ENCODE assay signal across 8 mouse cellular contexts in genomic region chr11:84066927-84067645, GRCm38 (mm10). TPM values are rescaled to one million over a fixed set of nuclear protein-coding genes. Genes with fewer than 3 reads are reported as not detected.
DNase-seq lines count a peak whose midpoint lies in the region; ATAC-seq lines count a peak whose summit lies in the region.

No protein-coding gene starts in this region.

- peak overlapping the region; percentile 19; the same call in 1 of the 2 replicates for H3K9ac ChIP-seq in forebrain, embryonic 16.5 days (replicated peaks; ENCODE audit: low read depth, low read length)
- H3K9ac ChIP-seq in intestine, embryonic 14.5 days (ENCODE audit: low read length), result no peak overlapping the region

- H3K36me3 ChIP-seq in forebrain, embryonic 16.5 days (ENCODE audit: control insufficient read depth, insufficient read depth), result no peaks in the 10 kb centered on the region
- no peaks in the 10 kb centered on the region for H3K36me3 ChIP-seq in intestine, embryonic 14.5 days (ENCODE audit: control insufficient read depth, insufficient read depth, low read length)
- H3K36me3 ChIP-seq in limb, embryonic 10.5 days, result no peaks in the 10 kb centered on the region

- peak overlapping the region; percentile 72 for H3K4me2 ChIP-seq in forebrain, embryonic 16.5 days (ENCODE audit: low read length)
- peak overlapping the region; percentile 86 for H3K4me2 ChIP-seq in intestine, embryonic 14.5 days (ENCODE audit: low read length)

- H3K4me3 ChIP-seq in forebrain, embryonic 16.5 days (replicated peaks; ENCODE audit: low read length), result peak overlapping the region; percentile 70
- H3K4me3 ChIP-seq in intestine, embryonic 14.5 days (ENCODE audit: low read depth, low read length), result peak overlapping the region; percentile 60
- peak overlapping the region; percentile 66 for H3K4me3 ChIP-seq in limb, embryonic 10.5 days

- H3K9me3 ChIP-seq in forebrain, embryonic 16.5 days (ENCODE audit: control insufficient read depth, low read length), result no peaks in the 10 kb centered on the region
- no peaks in the 10 kb centered on the region for H3K9me3 ChIP-seq in intestine, embryonic 14.5 days (ENCODE audit: control insufficient read depth, low read length)
- no peaks in the 10 kb centered on the region for H3K9me3 ChIP-seq in limb, embryonic 10.5 days (replicated peaks)

- WGBS in forebrain, embryonic 16.5 days, result 5% methylated on average over 18 of the region's 18 CpGs
- 7% methylated on average over 18 of the region's 18 CpGs for WGBS in intestine, embryonic 14.5 days
- 8% methylated on average over 18 of the region's 18 CpGs for WGBS in limb, embryonic 10.5 days

- 0 out of 2 replicates have a peak, but pooled peaks cover 8% of the 10 kb centered on the region for H3K27me3 ChIP-seq in forebrain, embryonic 16.5 days (replicated peaks; ENCODE audit: control insufficient read depth, insufficient read depth, low read length)
- H3K27me3 ChIP-seq in intestine, embryonic 14.5 days (replicated peaks; ENCODE audit: control insufficient read depth, insufficient read depth, low read length), result peaks cover 29% of the 10 kb centered on the region
- peaks cover 58% of the 10 kb centered on the region for H3K27me3 ChIP-seq in limb, embryonic 10.5 days (ENCODE audit: low read depth, poor library complexity, severe bottlenecking)

- peak; percentile 46 for DNase-seq in urinary bladder, postnatal 25 days (ENCODE audit: low spot score)
- no peak for DNase-seq in urinary bladder, adult 2 months (ENCODE audit: low spot score)
- DNase-seq in cerebellum, adult 11 months, result peak; percentile 75
- peak; percentile 60 for DNase-seq in intestine, embryonic 14.5 days (ENCODE audit: low spot score)
- DNase-seq in limb, embryonic 10.5 days (ENCODE audit: low spot score), result peak; percentile 52
- DNase-seq in neural tube, embryonic 10.5 days (ENCODE audit: extremely low spot score, low spot score), result peak; percentile 40
- no peak for DNase-seq in yolk sac, embryonic 10.5 days (ENCODE audit: low spot score)

- no peak for ATAC-seq in forebrain, embryonic 16.5 days
- ATAC-seq in intestine, embryonic 14.5 days (replicated peaks; ENCODE audit: low FRiP score, low TSS enrichment, low read depth), result 0 out of 2 replicates have a peak, but pooled peaks have one; percentile 38

- H3K27ac ChIP-seq in forebrain, embryonic 16.5 days (ENCODE audit: low read length), result no peak overlapping the region
- no peak overlapping the region for H3K27ac ChIP-seq in intestine, embryonic 14.5 days (ENCODE audit: low read depth)
- H3K27ac ChIP-seq in limb, embryonic 10.5 days, result no peak overlapping the region

- peaks cover 20% of the 10 kb centered on the region for H3K4me1 ChIP-seq in forebrain, embryonic 16.5 days (replicated peaks; ENCODE audit: control insufficient read depth, insufficient read depth, low read length)
- H3K4me1 ChIP-seq in intestine, embryonic 14.5 days (replicated peaks; ENCODE audit: control insufficient read depth, insufficient read depth, low read length), result peaks cover 8% of the 10 kb centered on the region
- peaks cover 27% of the 10 kb centered on the region for H3K4me1 ChIP-seq in limb, embryonic 10.5 days

RNA-seq across cellular contexts. Expression of gene Dusp14, which starts 2.0 kb away (rescaled TPM):
- 9.1 and 11.7 TPM in 2 replicates for polyA plus RNA-seq in urinary bladder, adult 2 months (2012; rRNA removed)
- polyA plus RNA-seq in forebrain, embryonic 16.5 days (2015; fragmentation: Nextera tagmentation; extraction: Ambion mirVana), result 28.0 and 30.0 TPM in 2 replicates
- 16.0 and 20.6 TPM in 2 replicates for polyA plus RNA-seq in intestine, embryonic 14.5 days (2014; fragmentation: Nextera tagmentation; extraction: Ambion mirVana)
- 5.6 and 7.3 TPM in 2 replicates for polyA plus RNA-seq in limb, embryonic 10.5 days (2016; fragmentation: Nextera tagmentation; extraction: Ambion mirVana)

Comparison
In these comparisons a context has a peak if more than half of its experiments do, and no peak if none do; other contexts are left out.
1. DNase-seq: peak in urinary bladder, postnatal 25 days (single experiment), cerebellum, adult 11 months (single experiment), intestine, embryonic 14.5 days (single experiment), limb, embryonic 10.5 days (single experiment) and neural tube, embryonic 10.5 days (single experiment); none in urinary bladder, adult 2 months (single experiment) and yolk sac, embryonic 10.5 days (single experiment).
2. Peak in every context shown above with its lines, with median percentiles within 50 percentile points of each other: H3K4me3 ChIP-seq.